Mouse (Mus musculus) gastrocnemius, adult 2 months (tissue): Measurements from ENCODE around the gene Flg. TPM values are rescaled to one million over a fixed set of nuclear protein-coding genes. Genes with fewer than 3 reads are reported as not detected.
A peak's percentile ranks its signal among the peaks of the same experiment; 100 is the strongest.

ENCODE experiments used
- DNase-seq: peaks from one replicate; pipeline ENCODE4 v3.0.0; 2022
- H3K27ac ChIP-seq: fragments of 200-600 bp; 2 replicates; pipeline ENCODE4 v1.8.1; 2022; ENCODE audit warnings: mild to moderate bottlenecking
- H3K4me3 ChIP-seq: fragments of 200-600 bp; 2 replicates; pipeline ENCODE4 v1.8.1; 2022; ENCODE audit warnings: mild to moderate bottlenecking, moderate library complexity
- CTCF ChIP-seq: fragments of 200-600 bp; IDR thresholded peaks from 2 replicates; pipeline ENCODE4 v1.8.1; 2022; ENCODE audit warnings: antibody characterized with exemption, mild to moderate bottlenecking, moderate library complexity
- intact Hi-C: fragments of 180-260 bp; cut with DNase I; formaldehyde crosslinking; loops from one replicate; pipeline ENCODE4 v1.15.1; 2025
- long read RNA-seq, 2 experiments: library from polyadenylated mRNA; stranded (forward); transcript quantifications; one replicate each; pipeline ENCODE4 v2.0.0; 2021
- total RNA-seq, 2 experiments: library from RNA; stranded (reverse); gene quantifications; 2 replicates each; pipeline ENCODE4 v1.2.3; 2021

Gene Flg
- total RNA-seq, result not detected
- long read RNA-seq, experiment 1, result 0 reads
- long read RNA-seq, experiment 2, result 0 reads

GRCm38 (mm10) chr3:93273223-93273622 lies at the start of gene Flg:
Gene Flg, plus strand, starts transcription at chr3:93273523.
- no peak within 1 kb of the TSS for H3K27ac ChIP-seq
- intact Hi-C loops, result no loop called here
- no peak for DNase-seq
- TF ChIP-seq CTCF, result no peak
- no peak within 1 kb of the TSS for H3K4me3 ChIP-seq

GRCm38 (mm10) chr3:93297542-93297941 lies 24.2 kb downstream of the Flg start:
- DNase-seq, result no peak
- no peak overlapping the region for H3K27ac ChIP-seq
- TF ChIP-seq CTCF, result no peak
- H3K4me3 ChIP-seq, result no peak overlapping the region
- intact Hi-C loops, result no loop called here

- H3K27ac ChIP-seq, result no peak overlapping the region
- intact Hi-C loops, result no loop called here
- TF ChIP-seq CTCF, result no peak
- no peak overlapping the region for H3K4me3 ChIP-seq
- DNase-seq, result no peak
These were observed 26.5 kb downstream of the Flg start for GRCm38 (mm10) chr3:93299832-93300231.

- no peak overlapping the region for H3K4me3 ChIP-seq
- no peak for DNase-seq
- H3K27ac ChIP-seq, result no peak overlapping the region
- TF ChIP-seq CTCF, result no peak
- intact Hi-C loops, result no loop called here
These were observed 28.6 kb downstream of the Flg start for GRCm38 (mm10) chr3:93301896-93302295.

- H3K4me3 ChIP-seq, result no peak overlapping the region
- peak; percentile 18; the same call in 1 of the 2 replicates for TF ChIP-seq CTCF
- intact Hi-C loops, result no loop called here
- DNase-seq, result no peak
- H3K27ac ChIP-seq, result no peak overlapping the region
These were observed 32.8 kb downstream of the Flg start for GRCm38 (mm10) chr3:93306142-93306541.

GRCm38 (mm10) chr3:93311371-93311770 lies 38.0 kb downstream of the Flg start:
- Histone ChIP-seq H3K27ac (no peak overlapping the region), H3K4me3 (no peak overlapping the region)
- DNase-seq, result no peak
- intact Hi-C loops, result no loop called here
- TF ChIP-seq CTCF, result no peak

GRCm38 (mm10) chr3:93314388-93314787 lies 41.1 kb downstream of the Flg start:
- intact Hi-C loops, result no loop called here
- H3K4me3 ChIP-seq, result no peak overlapping the region
- TF ChIP-seq CTCF, result peak; percentile 39

GRCm38 (mm10) chr3:93319449-93319848 lies 46.1 kb downstream of the Flg start, which contains the start of gene Hrnr:
Gene Hrnr, plus strand, starts transcription at chr3:93319749.
- DNase-seq, result no peak
- Histone ChIP-seq H3K27ac (no peak within 1 kb of the TSS), H3K4me3 (no peak within 1 kb of the TSS)
- TF ChIP-seq CTCF, result no peak
- intact Hi-C loops, result no loop called here

More at GRCm38 (mm10) chr3:93314388-93314787, 41.1 kb downstream of the Flg start:
- DNase-seq, result no peak
- H3K27ac ChIP-seq, result no peak overlapping the region

GRCm38 (mm10) chr3:93337749-93338148 lies 64.4 kb downstream of the Flg start:
- H3K4me3 ChIP-seq, result no peak overlapping the region
- intact Hi-C loops, result no loop called here
- no peak for TF ChIP-seq CTCF
- H3K27ac ChIP-seq, result no peak overlapping the region
- no peak for DNase-seq

GRCm38 (mm10) chr3:93340021-93340420 lies 66.7 kb downstream of the Flg start:
- DNase-seq, result no peak
- TF ChIP-seq CTCF, result no peak
- intact Hi-C loops, result no loop called here
- no peak overlapping the region for H3K27ac ChIP-seq
- no peak overlapping the region for H3K4me3 ChIP-seq

Other genes starting within 250 kb of the Flg start
- gene Gm4858, start 204.7 kb upstream of the Flg start, total RNA-seq, result not detected
- not detected for gene Crnn, start 128.7 kb upstream of the Flg start, total RNA-seq
- gene Flg2, start 76.2 kb upstream of the Flg start, total RNA-seq, result not detected
- not detected for gene Hrnr, start 46.2 kb downstream of the Flg start, total RNA-seq
- gene Rptn, start 120.2 kb downstream of the Flg start, total RNA-seq, result not detected
- gene Tchh, start 168.8 kb downstream of the Flg start, total RNA-seq, result not detected
- not detected for gene Tchhl1, start 195.2 kb downstream of the Flg start, total RNA-seq
- 10 to 100 TPM; 27.0 to 48.3 TPM for gene S100a11, start 247.0 kb downstream of the Flg start, total RNA-seq